Mouse (Mus musculus) bone marrow macrophage, adult 2 months (primary cell): Measurements from ENCODE around the gene Fbxl18.

ENCODE experiments used
- CTCF ChIP-seq: IDR thresholded peaks from 2 replicates; pipeline ENCODE4 v1.5.1; 2012; ENCODE audit warnings: low read depth, mild to moderate bottlenecking, low read length, moderate library complexity
- POLR2A ChIP-seq: IDR thresholded peaks from 2 replicates; pipeline ENCODE4 v1.6.1; 2012; ENCODE audit warnings: mild to moderate bottlenecking, low read depth, low read length, borderline replicate concordance

- TF ChIP-seq CTCF (no peak), POLR2A (no peak)
Measured at GRCm38 (mm10) chr5:142907048-142907802, 12.0 kb upstream of the Fbxl18 start.
